Mouse (Mus musculus) testis, adult 2 months (tissue): ENCODE measurements around the gene Hils1. TPM values are rescaled to one million over a fixed set of nuclear protein-coding genes. Genes with fewer than 3 reads are reported as not detected.
A peak's percentile ranks its signal among the peaks of the same experiment; 100 is the strongest.

ENCODE experiments used
- H3K27ac ChIP-seq: fragments of 200-500 bp; 2 replicates; pipeline ENCODE4 v1.5.1; 2012; ENCODE audit warnings: low read depth, low read length; ENCODE audit not compliant: control insufficient read depth, insufficient read depth
- H3K27me3 ChIP-seq: fragments of 200-500 bp; 2 replicates; pipeline ENCODE4 v1.6.1; 2012; ENCODE audit warnings: mild to moderate bottlenecking, low read length, moderate library complexity; ENCODE audit not compliant: control insufficient read depth, insufficient read depth
- H3K36me3 ChIP-seq: fragments of 200-500 bp; 2 replicates; pipeline ENCODE4 v1.6.1; 2012; ENCODE audit warnings: mild to moderate bottlenecking, low read length; ENCODE audit not compliant: control insufficient read depth, insufficient read depth
- H3K4me1 ChIP-seq: fragments of 200-500 bp; 2 replicates; pipeline ENCODE4 v1.6.1; 2012; ENCODE audit warnings: low read length; ENCODE audit not compliant: control insufficient read depth, insufficient read depth
- H3K4me3 ChIP-seq: fragments of 200-500 bp; 2 replicates; pipeline ENCODE4 v1.5.1; 2012; ENCODE audit warnings: low read depth, mild to moderate bottlenecking, low read length, moderate library complexity, mixed read lengths; ENCODE audit not compliant: control insufficient read depth
- CTCF ChIP-seq: fragments of 200-500 bp; IDR thresholded peaks from 2 replicates; pipeline ENCODE4 v1.5.1; 2012; ENCODE audit warnings: low read depth, mild to moderate bottlenecking, inconsistent platforms, low read length, moderate library complexity; ENCODE audit not compliant: control insufficient read depth, insufficient read depth, insufficient replicate concordance
- POLR2A ChIP-seq: fragments of 200-500 bp; IDR thresholded peaks from 2 replicates; pipeline ENCODE4 v1.6.1; 2012; ENCODE audit warnings: low read depth, mild to moderate bottlenecking, inconsistent platforms, low read length, moderate library complexity; ENCODE audit not compliant: control insufficient read depth
- polyA plus RNA-seq: library from polyadenylated mRNA; depleted of rRNA; stranded (reverse); fragments of >200 nt; gene quantifications from 2 replicates; pipeline ENCODE4 v1.2.3, GENCODE M21; 2012

Gene Hils1
- polyA plus RNA-seq, 1 experiment, result 1,028 TPM

DNA sequence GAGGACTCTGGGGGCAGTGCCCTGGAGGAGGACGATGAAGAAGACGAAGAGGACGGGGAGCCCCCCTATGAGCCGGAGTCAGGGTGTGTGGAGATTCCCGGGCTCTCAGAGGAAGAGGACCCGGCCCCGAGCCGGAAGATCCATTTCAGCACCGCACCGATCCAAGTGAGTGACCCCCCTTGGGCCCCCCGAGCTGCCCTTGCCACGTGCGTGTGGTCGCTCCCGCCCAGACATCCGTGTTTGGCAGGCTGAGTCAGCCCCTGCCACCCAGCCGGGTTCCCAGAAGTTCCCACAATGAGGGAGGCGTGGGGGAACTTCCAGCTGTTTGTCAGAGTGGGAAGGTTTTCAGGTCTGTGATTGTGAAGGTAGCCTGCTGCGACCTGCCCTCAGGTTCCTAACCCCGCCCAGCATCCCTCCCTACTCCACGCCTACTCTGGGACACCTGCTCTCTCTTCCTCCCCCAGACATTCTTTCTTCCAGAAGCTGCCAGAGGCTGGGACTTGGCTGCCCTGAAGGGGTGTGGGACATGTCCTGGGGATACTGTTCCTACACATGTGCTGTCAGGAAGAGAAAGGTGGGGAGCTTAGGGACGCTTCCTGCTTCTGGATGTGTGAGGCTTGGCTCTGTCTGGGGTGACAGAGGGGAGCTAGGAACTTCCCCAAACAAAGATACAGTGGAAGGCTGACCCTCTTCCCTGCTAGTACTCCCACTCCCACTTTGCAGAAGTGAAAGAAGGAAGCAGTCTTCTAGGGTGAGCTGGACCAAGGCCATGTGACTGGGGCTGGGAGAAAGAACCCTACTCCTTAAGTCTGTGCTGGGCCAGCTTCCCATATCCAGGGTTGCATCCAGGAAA, 25.6 kb downstream of the Hils1 start:
- TF ChIP-seq POLR2A (no peak), CTCF (no peak)
- H3K27me3 ChIP-seq, result no peaks in the 10 kb centered on the region
- peak overlapping the region; percentile 89 for H3K4me3 ChIP-seq
- H3K36me3 ChIP-seq, result no peaks in the 10 kb centered on the region
- peak overlapping the region; percentile 5; the same call in 1 of the 2 replicates for H3K27ac ChIP-seq
- peaks cover 41% of the 10 kb centered on the region for H3K4me1 ChIP-seq

DNA sequence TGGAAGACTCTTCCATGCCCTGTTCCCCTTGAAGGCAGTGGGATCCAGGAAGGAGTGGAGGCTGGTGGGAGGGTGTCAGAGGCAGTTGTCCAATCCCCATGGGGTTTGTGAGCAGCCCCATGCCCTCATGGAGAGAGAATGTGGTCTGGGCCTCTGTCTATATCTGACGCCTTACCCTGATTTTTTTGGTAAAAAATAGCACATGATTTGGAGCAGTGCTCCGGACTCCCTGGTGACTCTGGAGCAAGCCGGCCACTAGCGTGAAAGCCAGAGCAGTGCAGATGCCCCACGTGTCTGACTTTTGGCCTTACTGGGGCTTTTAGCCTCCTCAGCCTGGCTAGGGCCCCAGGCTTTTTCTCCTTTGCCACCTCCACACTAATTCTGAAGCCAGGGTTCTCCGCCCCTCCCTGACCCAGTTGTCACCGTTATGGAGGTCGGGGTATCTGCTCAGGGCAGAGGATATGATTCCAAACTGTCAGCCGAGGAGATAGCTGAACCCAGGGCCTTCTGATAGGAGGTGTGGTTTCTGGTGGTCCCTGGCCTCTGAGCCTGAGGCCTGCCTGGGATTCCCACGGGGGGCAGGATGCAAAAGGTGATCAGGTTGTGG, 26.9 kb downstream of the Hils1 start:
- no peaks in the 10 kb centered on the region for H3K36me3 ChIP-seq
- peak overlapping the region; percentile 89 for H3K4me3 ChIP-seq
- peaks cover 28% of the 10 kb centered on the region for H3K4me1 ChIP-seq
- H3K27ac ChIP-seq, result no peak overlapping the region
- TF ChIP-seq CTCF (no peak), POLR2A (no peak)
- H3K27me3 ChIP-seq, result no peaks in the 10 kb centered on the region

DNA sequence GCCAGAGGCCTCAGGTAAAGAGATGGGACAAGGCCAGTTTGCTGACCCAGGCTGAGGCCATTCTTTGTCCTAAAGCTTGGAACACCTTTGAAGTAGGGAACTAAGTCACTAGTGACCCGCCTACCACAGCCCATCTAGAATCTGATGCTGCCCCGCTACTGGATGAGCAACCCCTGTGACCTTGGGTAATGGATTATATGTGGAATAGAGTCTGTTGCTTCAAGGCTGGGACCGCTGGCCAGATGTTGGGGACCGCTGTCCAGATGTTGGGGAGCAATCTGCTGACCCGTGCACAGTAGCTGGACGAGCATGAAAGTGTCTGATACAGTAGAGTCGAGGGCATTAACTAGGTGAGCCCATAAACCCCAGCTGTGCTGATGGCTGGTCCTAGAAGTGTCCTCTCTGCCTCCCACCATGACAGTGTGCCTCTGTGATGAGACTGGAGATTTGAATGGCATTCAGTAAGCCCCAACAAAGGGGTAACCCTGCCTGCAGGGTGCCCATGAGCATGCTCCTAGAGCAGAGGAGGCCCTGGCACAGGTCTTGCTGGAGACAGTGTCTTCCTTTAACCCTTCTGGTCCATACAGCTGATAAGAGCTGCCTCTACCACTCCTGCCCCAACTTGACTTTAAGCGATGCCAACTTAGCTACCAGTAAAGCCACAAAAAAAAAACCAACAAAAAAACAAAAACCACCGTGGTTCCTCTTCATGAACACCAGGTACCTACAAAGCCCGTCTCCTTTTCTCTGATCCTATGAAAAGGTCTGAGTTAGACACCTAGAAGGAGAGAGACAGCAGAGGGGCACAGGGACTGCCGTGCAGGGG, 27.8 kb downstream of the Hils1 start:
- H3K4me3 ChIP-seq, result no peak overlapping the region
- peaks cover 25% of the 10 kb centered on the region for H3K4me1 ChIP-seq
- H3K36me3 ChIP-seq, result no peaks in the 10 kb centered on the region
- H3K27ac ChIP-seq, result no peak overlapping the region
- H3K27me3 ChIP-seq, result no peaks in the 10 kb centered on the region
- TF ChIP-seq POLR2A (no peak), CTCF (no peak)

DNA sequence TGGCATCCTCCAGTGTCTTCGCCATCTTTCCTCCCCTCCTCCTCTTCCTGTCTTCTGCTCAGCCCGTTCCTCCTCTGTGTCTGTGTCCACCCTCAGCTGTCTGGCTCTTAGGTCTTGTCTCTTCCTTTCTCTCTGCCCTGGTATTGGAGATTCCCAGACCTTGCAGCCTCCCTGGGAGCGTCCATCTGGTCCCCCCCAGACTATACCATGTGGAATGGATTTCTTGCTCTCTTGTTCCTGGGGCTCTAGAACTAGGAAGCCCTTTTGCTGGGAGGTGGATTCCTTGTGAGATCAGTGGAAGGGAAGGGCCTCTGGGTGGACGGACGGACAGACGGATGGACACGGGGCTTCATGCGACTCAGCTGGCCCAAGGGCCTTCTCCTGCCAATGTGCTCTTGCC, 28.7 kb downstream of the Hils1 start:
- H3K36me3 ChIP-seq, result no peaks in the 10 kb centered on the region
- no peak overlapping the region for H3K4me3 ChIP-seq
- no peaks in the 10 kb centered on the region for H3K27me3 ChIP-seq
- H3K27ac ChIP-seq, result no peak overlapping the region
- TF ChIP-seq POLR2A, result no peak
- TF ChIP-seq CTCF, result no peak
- H3K4me1 ChIP-seq, result peaks cover 22% of the 10 kb centered on the region

DNA sequence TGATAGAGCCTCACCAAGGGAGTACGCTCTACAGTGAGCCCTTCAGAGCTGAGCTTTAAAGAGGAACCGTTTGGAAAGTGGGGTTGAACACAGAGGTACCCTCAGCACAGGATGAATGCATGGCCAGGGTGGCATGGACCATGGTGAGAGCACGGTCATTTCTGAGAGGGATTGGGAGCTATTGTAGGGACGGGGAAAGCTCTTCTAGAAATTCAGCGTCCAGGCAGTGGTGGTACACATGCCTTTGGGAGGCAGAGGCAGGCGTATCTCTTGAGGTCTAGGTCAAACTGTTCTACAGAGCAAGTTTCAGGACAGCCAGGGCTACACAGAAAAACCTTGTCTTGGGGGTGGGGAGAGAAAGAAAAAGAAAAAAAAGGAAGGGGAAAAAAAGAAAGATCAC, 29.6 kb downstream of the Hils1 start:
- Histone ChIP-seq H3K27me3 (no peaks in the 10 kb centered on the region), H3K27ac (no peak overlapping the region), H3K4me1 (peaks cover 22% of the 10 kb centered on the region), H3K4me3 (no peak overlapping the region), H3K36me3 (no peaks in the 10 kb centered on the region)
- TF ChIP-seq POLR2A (no peak), CTCF (no peak)

DNA sequence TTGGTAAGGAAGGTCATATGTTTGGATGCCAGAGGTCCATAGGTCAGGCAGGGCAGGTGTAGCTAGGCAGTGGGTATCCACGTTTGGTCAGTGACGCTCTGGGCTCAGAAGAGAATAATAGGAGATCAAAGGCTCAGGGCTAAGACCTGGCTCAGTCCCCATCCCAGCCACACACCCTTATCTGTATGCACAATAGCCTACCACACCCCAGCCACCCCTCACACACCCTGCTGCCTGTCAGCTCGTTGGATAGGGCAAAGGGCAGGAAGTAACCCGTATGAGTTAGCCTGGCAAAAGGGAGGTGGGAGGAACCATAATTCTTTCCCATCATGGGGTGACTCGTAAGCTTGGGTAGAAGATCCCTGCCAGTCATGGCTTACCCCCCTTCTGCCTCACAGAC, 30.2 kb downstream of the Hils1 start:
- Histone ChIP-seq H3K27ac (no peak overlapping the region), H3K4me3 (no peak overlapping the region), H3K36me3 (no peaks in the 10 kb centered on the region)

DNA sequence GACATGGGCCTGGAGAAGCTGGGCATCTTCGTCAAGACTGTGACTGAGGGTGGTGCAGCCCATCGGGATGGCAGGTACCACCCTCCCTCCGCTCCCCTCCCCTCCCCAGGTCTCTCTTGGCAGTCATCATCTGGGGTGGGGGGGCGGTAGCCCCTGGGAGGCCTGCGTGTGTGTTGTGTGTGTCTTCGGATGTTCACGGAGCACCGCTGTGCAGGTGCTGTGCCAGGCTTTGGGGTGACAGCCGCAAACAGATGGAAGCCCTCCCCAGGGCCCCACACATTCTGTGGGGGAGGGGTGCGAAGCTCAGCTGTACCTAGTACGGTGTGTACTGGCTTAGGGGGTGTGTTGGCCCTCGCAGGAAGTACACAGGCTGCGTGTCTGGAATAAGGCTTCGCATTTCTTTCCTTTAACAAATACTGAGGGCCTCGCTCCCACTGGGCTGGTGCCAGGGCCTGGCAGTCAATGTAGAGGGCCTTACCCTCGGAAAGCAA, 30.7 kb downstream of the Hils1 start:
- Histone ChIP-seq H3K4me3 (no peak overlapping the region), H3K27me3 (no peaks in the 10 kb centered on the region), H3K4me1 (peaks cover 12% of the 10 kb centered on the region; the same call in 1 of the 2 replicates), H3K36me3 (no peaks in the 10 kb centered on the region), H3K27ac (no peak overlapping the region)
- no peak for TF ChIP-seq POLR2A
- TF ChIP-seq CTCF, result no peak

More for the DNA sequence above, 30.2 kb downstream of the Hils1 start:
- Histone ChIP-seq H3K27me3 (no peaks in the 10 kb centered on the region), H3K4me1 (peaks cover 17% of the 10 kb centered on the region)
- TF ChIP-seq POLR2A, result no peak
- no peak for TF ChIP-seq CTCF
